Mouse (Mus musculus) embryo, embryonic 9.5 days (tissue): ENCODE data around the gene Spdye4b.
A peak's percentile ranks its signal among the peaks of the same experiment; 100 is the strongest.

Experiments used
- DNase-seq: peaks from one replicate; pipeline ENCODE4 v3.0.0-alpha.2; 2017; ENCODE audit errors: extremely low spot score

The Spdye4b gene

DNA sequence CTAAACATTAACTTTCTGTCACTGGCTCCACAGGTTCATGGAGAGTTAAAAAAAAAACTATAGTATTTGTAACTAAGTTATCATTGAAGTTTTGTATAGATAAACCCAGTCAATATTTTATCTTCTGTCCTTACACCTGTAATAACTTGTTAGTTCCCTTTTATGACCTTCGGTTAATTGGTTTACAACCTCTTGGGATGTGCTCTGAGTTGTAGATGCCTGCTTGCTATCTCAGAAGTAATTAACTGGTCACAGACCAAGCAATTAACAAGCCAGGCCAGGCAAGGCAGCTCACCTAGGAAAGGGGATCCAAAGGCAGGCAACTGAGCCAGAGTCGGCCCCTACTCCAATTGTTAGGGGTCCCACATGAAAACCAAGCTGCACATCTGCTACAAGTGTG lies 33.0 kb downstream of the Spdye4b start:
- no peak for DNase-seq

DNA sequence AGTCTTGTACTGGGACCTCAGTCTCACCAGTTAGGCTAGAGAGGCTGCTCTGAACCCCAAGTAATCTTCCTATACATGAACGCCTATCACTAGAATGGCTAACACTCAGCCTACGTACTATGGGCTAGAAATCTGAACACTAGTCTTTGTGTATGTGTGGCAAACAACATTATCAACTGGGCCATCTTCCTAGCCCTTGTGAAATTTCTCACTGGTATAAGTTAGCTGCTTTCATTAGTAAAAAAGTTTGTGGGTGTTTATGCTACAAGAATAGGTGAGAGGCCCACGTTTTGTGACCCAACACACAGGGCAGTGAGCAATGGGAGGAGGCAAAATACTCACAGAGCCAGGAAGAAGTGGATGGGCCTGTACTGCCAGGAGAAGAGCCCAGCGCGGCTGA lies 40.2 kb downstream of the Spdye4b start:
- no peak for DNase-seq

DNA sequence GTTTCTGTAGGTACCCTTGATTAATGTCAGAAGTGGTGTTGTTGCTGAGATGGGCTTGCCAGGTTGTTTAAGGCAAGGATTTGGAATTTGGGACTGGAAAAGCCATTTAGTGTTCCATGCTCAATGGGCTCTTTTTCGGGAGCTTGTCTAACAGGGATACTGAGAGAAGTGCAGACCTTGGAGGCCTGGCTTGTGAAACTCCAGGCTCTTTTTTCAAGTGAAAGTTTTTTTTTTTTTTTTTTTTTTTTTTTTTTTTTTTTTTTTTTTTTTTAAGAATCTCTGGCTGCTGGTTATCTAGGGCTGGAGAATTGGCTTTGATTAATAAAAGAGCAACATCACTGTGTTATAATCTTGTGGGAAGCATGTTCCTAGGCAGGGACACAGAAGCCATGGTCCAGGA lies 41.5 kb downstream of the Spdye4b start:
- no peak for DNase-seq

DNA sequence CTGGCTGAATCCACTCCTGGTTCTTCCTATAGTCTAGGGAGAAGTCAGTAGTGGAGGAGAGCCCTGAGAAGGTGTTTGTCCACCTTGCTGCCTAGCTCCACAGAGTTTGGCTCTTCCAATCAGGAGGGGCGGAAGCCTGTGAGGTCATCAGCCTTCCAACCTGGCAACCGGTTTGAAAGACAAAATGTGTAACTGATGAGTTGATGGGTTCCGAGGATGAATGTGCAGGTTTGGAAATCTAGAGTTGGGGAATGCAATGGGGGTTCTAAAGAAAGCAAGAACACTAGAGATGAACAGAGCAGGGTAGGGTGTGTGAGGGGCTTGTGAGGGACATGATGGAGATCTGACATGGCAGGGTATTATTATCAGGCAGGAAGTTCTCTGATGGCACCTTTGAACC lies 46.0 kb downstream of the Spdye4b start, which contains the start of gene Spdye4a:
TSS of gene Spdye4a (minus strand) at position 101 of the 400 bp plus-strand sequence.
- DNase-seq: no peak

DNA sequence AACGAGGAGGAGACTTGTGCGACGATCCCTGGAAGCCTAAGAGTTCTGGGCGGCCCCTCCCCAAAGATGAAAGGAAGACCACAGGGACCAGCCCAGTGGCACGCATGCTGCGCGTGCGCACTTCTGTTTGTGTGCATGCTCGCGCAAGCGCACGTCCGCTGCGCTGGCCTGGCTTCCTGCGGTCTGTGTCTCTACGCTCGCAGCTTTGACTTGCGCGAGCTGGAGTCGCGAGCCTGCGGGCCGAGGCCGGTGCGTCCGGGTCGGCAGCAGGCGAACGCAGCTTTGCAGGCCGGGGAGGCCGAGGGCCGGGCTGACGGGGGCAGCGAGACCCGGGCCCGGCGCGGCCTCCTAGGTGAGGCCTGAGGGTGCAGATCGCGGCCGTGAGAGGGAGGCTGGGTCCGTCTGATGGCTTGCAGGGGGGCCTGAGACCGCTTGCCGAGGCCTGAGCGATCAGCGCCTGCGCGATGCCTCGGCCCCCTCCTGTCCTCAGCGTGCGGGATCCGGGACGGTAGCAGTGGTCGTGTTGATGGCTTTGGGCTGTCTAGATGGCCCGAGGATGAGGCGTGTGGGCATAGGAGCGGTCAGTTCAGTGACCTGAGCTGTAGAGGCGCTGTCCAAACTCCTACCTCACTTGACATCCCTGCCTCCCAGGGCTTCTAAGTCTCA lies 54.3 kb downstream of the Spdye4b start, which contains the start of gene Zfp12:
TSS of gene Zfp12 (plus strand) at position 136 of the 666 bp plus-strand sequence.
- DNase-seq: peak; percentile 92

DNA sequence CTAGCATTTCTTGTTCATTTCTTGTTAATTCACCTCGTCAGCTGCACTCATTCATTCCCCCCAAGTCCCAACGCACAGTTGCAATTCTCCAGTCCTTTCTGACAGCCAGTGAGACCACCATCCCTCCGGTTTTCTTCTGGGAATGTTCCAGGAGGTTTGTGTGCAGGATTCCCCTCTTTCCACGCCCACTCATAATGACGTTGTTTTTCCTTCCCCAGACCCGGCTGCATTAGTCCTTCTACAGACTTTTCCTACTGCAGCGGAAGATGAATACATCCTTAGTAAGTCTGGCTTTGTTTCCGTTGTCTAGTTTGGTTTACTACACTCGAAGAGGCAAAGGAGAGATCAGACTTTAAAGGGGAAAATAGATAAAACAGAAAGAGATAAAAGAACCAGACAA lies 55.2 kb downstream of the Spdye4b start:
- no peak for DNase-seq

DNA sequence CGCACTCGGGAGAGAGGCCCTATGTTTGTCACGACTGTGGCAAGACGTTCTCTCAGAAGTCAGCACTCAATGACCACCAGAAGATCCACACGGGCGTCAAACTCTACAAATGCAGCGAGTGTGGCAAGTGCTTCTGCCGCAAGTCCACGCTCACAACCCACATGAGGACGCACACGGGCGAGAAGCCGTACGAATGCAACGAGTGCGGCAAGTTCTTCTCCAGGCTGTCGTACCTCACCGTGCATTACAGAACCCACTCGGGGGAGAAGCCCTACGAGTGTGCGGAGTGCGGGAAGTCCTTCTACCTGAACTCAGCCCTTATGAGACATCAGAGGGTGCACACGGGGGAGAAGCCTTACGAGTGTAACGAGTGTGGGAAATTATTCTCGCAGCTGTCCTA lies 64.1 kb downstream of the Spdye4b start:
- no peak for DNase-seq

DNA sequence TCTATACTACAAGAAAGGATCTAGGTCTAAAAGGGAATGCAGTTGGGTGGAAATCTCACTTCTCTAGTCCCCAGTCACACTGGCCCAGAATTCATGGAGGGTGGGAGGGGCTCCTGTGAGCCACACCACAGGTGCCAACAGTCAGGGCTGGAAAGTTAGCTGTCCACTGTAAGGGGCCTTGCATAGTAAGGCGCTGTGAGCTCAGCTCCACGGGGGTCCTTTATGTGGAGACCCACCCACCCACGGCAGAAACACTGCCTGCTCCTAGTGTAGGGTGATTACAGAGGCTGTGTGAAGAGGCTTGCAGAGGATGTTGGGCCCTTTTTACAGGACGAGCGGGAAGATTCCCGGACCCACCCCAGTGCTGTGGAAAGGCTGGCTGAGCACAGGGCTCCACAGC lies 71.2 kb downstream of the Spdye4b start:
- DNase-seq: no peak

DNA sequence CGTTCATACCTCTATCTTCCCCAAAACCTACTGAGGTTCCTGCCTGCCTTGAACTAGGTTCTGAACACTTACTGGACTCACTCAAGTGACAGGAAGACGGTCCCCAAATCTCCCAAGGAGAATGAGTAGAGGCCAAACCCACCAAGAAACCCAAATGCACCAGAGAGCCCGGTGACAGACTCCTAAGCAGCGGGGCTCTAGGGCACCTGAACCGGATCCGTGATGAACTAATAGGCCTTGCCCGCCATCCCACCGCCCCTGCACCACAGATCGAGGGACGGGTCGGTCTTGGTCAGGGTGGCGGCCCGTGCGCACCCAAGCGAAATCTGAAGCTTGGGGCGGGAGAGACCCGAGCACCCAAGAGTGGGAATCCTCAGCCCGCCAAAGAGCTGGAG lies 72.0 kb downstream of the Spdye4b start:
- no peak for DNase-seq

DNA sequence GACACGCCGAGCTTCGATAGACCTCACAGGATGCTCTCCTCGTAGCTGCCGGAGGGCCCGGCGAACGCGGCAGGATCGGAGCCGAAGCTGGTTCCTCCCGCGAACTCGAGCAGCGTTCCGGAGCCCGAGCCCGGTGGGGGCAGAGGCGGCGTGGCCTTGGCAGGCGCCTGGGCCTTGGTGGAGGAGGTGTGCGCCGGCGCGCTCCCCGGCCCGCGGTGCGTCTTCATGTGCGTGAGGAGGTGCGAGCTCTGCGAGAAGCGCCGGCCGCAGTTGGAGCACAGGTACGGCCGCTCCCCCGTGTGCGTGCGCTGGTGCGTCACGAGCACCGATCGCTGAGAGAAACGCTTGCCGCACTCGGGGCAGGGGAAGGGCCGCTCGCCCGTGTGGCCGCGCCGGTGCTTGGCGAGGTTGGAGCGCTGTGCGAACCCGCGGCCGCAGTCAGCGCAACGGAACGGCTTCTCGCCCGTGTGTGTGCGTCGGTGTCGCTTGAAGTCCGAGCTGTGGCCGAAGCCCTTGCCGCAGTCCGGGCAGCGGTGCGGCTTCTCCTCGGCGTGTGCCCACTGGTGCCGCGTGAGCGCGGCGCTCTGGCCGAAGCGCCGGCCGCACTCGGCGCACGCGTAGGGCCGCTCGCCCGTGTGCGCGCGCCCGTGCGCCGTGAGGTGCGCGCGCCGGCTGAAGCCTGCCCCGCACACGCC lies 72.5 kb downstream of the Spdye4b start:
- peak; percentile 42 for DNase-seq

DNA sequence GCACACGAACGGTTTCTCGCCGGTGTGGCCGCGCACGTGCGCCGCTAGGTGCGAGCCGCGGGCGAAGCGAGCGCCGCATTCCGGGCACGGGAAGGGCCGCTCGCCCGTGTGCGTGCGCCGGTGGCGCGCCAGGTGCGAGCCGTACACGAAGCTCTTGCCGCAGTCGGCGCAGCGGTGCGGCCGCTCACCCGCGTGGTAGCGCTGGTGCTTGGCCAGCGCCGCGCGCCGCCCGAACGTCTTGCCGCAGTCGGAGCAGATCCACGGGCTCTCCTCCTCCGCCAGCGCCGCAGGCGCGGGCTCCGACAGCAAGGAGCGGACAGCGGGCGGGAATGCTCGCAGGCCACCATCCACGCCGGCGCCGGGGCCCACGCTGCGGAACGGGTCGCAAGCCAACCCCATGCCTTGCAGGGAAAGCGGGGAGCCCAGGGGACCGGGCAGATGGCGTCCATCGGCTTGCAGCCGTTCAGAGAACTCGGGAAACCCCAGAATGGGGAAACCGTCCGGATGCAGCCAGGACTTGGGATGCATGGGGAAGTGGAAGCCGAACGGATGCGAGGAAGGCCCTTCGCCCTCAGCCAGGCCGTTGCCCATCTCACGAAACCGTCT lies 73.2 kb downstream of the Spdye4b start:
- DNase-seq: peak; percentile 51
